Mouse (Mus musculus) megakaryocyte, adult 5-6 weeks (primary cell): ENCODE data around the gene Ccdc172. TPM values are rescaled to one million over a fixed set of nuclear protein-coding genes. Genes with fewer than 3 reads are reported as not detected.

ENCODE experiments used
- ATAC-seq: 2 replicates; pipeline ENCODE4 v1.8.0; 2016; ENCODE audit warnings: mild to moderate bottlenecking, inconsistent platforms; ENCODE audit not compliant: poor library complexity, severe bottlenecking
- total RNA-seq, 2 experiments: library from RNA; stranded (forward) in 1 of 2; stranded (reverse) in 1 of 2; fragments of 153-499, 151-499 nt in 1 of 2; fragments of 221-1000, 200-1000 nt in 1 of 2; gene quantifications; 2 replicates each; pipeline versions ENCODE4 v1.2.3 to v1.2.4; 2015 to 2017

The Ccdc172 gene
- total RNA-seq, 2 experiments from 2014 or later: not detected

- no peak for ATAC-seq
Observed at GRCm38 (mm10) chr19:58562301-58562815, 50.6 kb downstream of the Ccdc172 start.

- ATAC-seq: no peak
Observed at GRCm38 (mm10) chr19:58571566-58571965, 59.8 kb downstream of the Ccdc172 start.

- no peak for ATAC-seq
Observed at GRCm38 (mm10) chr19:58572429-58573071, 60.8 kb downstream of the Ccdc172 start.

- no peak for ATAC-seq
Observed at GRCm38 (mm10) chr19:58573072-58573438, 61.3 kb downstream of the Ccdc172 start.

- ATAC-seq: no peak
Observed at GRCm38 (mm10) chr19:58582018-58582417, 70.2 kb downstream of the Ccdc172 start.

- no peak for ATAC-seq
Observed at GRCm38 (mm10) chr19:58582956-58583355, 71.2 kb downstream of the Ccdc172 start.

GRCm38 (mm10) chr19:58586046-58586445 lies 74.3 kb downstream of the Ccdc172 start:
- no peak for ATAC-seq

GRCm38 (mm10) chr19:58590251-58590936 lies 78.6 kb downstream of the Ccdc172 start:
- no peak for ATAC-seq

- no peak for ATAC-seq
Observed at GRCm38 (mm10) chr19:58600381-58600780, 88.6 kb downstream of the Ccdc172 start.

Other genes with a start within 250 kb of the Ccdc172 start
- 0.21 TPM in 1 of 2 replicates, not detected in the other for gene Gfra1, start 56.1 kb upstream of the Ccdc172 start, total RNA-seq (2015)
- gene Gfra1, start 56.1 kb upstream of the Ccdc172 start, total RNA-seq (2017): 0.28 and 0.48 TPM in 2 replicates
- not detected in 2 replicates for gene Pnlip, start 140.5 kb downstream of the Ccdc172 start, total RNA-seq (2015)
- gene Pnlip, start 140.5 kb downstream of the Ccdc172 start, total RNA-seq (2017): not detected in 2 replicates
- gene Pnliprp1, start 216.9 kb downstream of the Ccdc172 start, total RNA-seq (2015): not detected in 2 replicates
- not detected in 2 replicates for gene Pnliprp1, start 216.9 kb downstream of the Ccdc172 start, total RNA-seq (2017)
- gene Pnliprp2, start 247.7 kb downstream of the Ccdc172 start, total RNA-seq (2015): not detected in 2 replicates
- gene Pnliprp2, start 247.7 kb downstream of the Ccdc172 start, total RNA-seq (2017): not detected in 2 replicates